Mouse (Mus musculus) heart, postnatal 0 days (tissue): ENCODE data around the gene Mfap1a. TPM values are rescaled to one million over a fixed set of nuclear protein-coding genes. Genes with fewer than 3 reads are reported as not detected.
"Not testable (repeated sequence)": the region's sequence is repeated elsewhere in the genome, so short reads cannot be mapped to it uniquely, and the experiment has no call there.

Source experiments
- ATAC-seq: fragments of 200-750 bp; cut with Nextera tagmentation; 2 replicates; pipeline ENCODE4 v1.8.0; 2017; ENCODE audit warnings: low read depth, moderate number of reproducible peaks, moderate library complexity; ENCODE audit not compliant: insufficient read depth
- DNase-seq: peaks from one replicate; pipeline ENCODE4 v3.0.0-alpha.2; 2016; ENCODE audit warnings: low spot score
- H3K27ac ChIP-seq: fragments of 300-500 bp; sonication (generic); 2 replicates; pipeline ENCODE4 v1.5.1; 2014; ENCODE audit warnings: low read depth, mild to moderate bottlenecking
- H3K27me3 ChIP-seq: fragments of 300-500 bp; sonication (generic); 2 replicates; pipeline ENCODE4 v1.6.1; 2014; ENCODE audit warnings: low read length, mixed read lengths; ENCODE audit not compliant: control insufficient read depth, insufficient read depth
- H3K36me3 ChIP-seq: fragments of 300-500 bp; sonication (generic); replicated peaks from 2 replicates; pipeline ENCODE4 v1.6.1; 2014; ENCODE audit warnings: low read length, mixed read lengths; ENCODE audit not compliant: control insufficient read depth, insufficient read depth
- H3K4me1 ChIP-seq: fragments of 300-500 bp; sonication (generic); 2 replicates; pipeline ENCODE4 v1.6.1; 2014; ENCODE audit warnings: antibody characterized with exemption; ENCODE audit not compliant: control insufficient read depth, insufficient read depth
- H3K4me2 ChIP-seq: fragments of 300-500 bp; sonication (generic); 2 replicates; pipeline ENCODE4 v1.6.1; 2014; ENCODE audit warnings: low read depth, mild to moderate bottlenecking, low read length, moderate library complexity
- H3K4me3 ChIP-seq: fragments of 300-500 bp; sonication (generic); 2 replicates; pipeline ENCODE4 v1.5.1; 2014; ENCODE audit warnings: low read depth, low read length
- H3K9ac ChIP-seq: fragments of 300-500 bp; sonication (generic); replicated peaks from 2 replicates; pipeline ENCODE4 v1.6.1; 2014; ENCODE audit warnings: low read depth, low read length, mixed read lengths
- H3K9me3 ChIP-seq: fragments of 300-500 bp; sonication (generic); replicated peaks from 2 replicates; pipeline ENCODE4 v1.6.1; 2016; ENCODE audit warnings: low read length; ENCODE audit not compliant: control insufficient read depth
- CTCF ChIP-seq: IDR thresholded peaks from 2 replicates; pipeline ENCODE4 v1.5.1; 2016; ENCODE audit warnings: antibody characterized with exemption, control low read depth, low read depth
- EP300 ChIP-seq: IDR thresholded peaks from 2 replicates; pipeline ENCODE4 v1.6.1; 2016; ENCODE audit warnings: antibody characterized with exemption, low read depth
- WGBS: fragments of 180-500 bp; shearing (Covaris S2); extraction: QIAGEN DNeasy Blood & Tissue Kit; methylation state at CpG from one replicate; pipeline ENCODE4 v1.1.7; 2014; 5-methylcytosine and 5-hydroxymethylcytosine counted together
- polyA plus RNA-seq: library from polyadenylated mRNA; unstranded; fragments of >200 nt; fragmentation: Nextera tagmentation; extraction: Ambion mirVana; gene quantifications from 2 replicates; pipeline ENCODE4 v1.2.1, GENCODE M21; 2015
- total RNA-seq: library from RNA; depleted of rRNA; stranded (reverse); fragments of >200 nt; gene quantifications from 2 replicates; pipeline ENCODE4 v1.2.3, GENCODE M21; 2014; ENCODE audit warnings: low replicate concordance

Gene Mfap1a
- total and polyA plus RNA-seq, 2 experiments from 2014 or later, result 9.8 to 16.0 TPM

- ATAC-seq, result no peak
- no peak for TF ChIP-seq CTCF
- TF ChIP-seq EP300, result no peak
- H3K9ac ChIP-seq, result no peak overlapping the region
- 63% methylated on average over 2 of the region's 2 CpGs for WGBS
- DNase-seq, result no peak
- no peak overlapping the region for H3K4me2 ChIP-seq
- no peaks in the 10 kb centered on the region for H3K4me1 ChIP-seq
- H3K27ac ChIP-seq, result no peak overlapping the region
- no peaks in the 10 kb centered on the region for H3K27me3 ChIP-seq
- no peak overlapping the region for H3K4me3 ChIP-seq
- H3K9me3 ChIP-seq, result no peaks in the 10 kb centered on the region
- peaks cover 27% of the 10 kb centered on the region for H3K36me3 ChIP-seq
These were observed 15.5 kb upstream of the Mfap1a start for GRCm38 (mm10) chr2:121522006-121522405.

GRCm38 (mm10) chr2:121518711-121519110 is 12.2 kb upstream of the Mfap1a start:
- H3K9me3 ChIP-seq, H3K27ac ChIP-seq, H3K4me3 ChIP-seq, ATAC-seq, H3K27me3 ChIP-seq, H3K9ac ChIP-seq, H3K4me1 ChIP-seq, H3K4me2 ChIP-seq, DNase-seq: not testable (repeated sequence)
- peaks cover 21% of the 10 kb centered on the region for H3K36me3 ChIP-seq
- 89% methylated on average over 4 of the region's 4 CpGs for WGBS

GRCm38 (mm10) chr2:121518106-121518505 is 11.6 kb upstream of the Mfap1a start:
- Histone ChIP-seq H3K36me3 (peaks cover 23% of the 10 kb centered on the region), H3K9ac (no peak overlapping the region), H3K4me1 (no peaks in the 10 kb centered on the region), H3K27ac (no peak overlapping the region), H3K27me3 (no peaks in the 10 kb centered on the region), H3K4me3 (no peak overlapping the region), H3K4me2 (no peak overlapping the region), H3K9me3 (no peaks in the 10 kb centered on the region)
- TF ChIP-seq EP300 (no peak), CTCF (no peak)
- ATAC-seq, result no peak
- 93% methylated on average over 5 of the region's 5 CpGs for whole genome bisulfite sequencing
- DNase-seq, result no peak

GRCm38 (mm10) chr2:121514211-121514610 is 7.7 kb upstream of the Mfap1a start:
- ATAC-seq, result no peak
- Histone ChIP-seq H3K4me1 (no peaks in the 10 kb centered on the region), H3K4me2 (no peak overlapping the region), H3K4me3 (no peak overlapping the region), H3K27ac (no peak overlapping the region), H3K9me3 (no peaks in the 10 kb centered on the region), H3K36me3 (peaks cover 33% of the 10 kb centered on the region), H3K27me3 (no peaks in the 10 kb centered on the region), H3K9ac (no peak overlapping the region)
- 90% methylated on average over 4 of the region's 4 CpGs for WGBS
- no peak for DNase-seq
- TF ChIP-seq EP300, result no peak
- TF ChIP-seq CTCF, result no peak

GRCm38 (mm10) chr2:121512991-121513765 is 6.7 kb upstream of the Mfap1a start:
- not testable (repeated sequence) for H3K9ac ChIP-seq, H3K4me3 ChIP-seq, H3K4me1 ChIP-seq, H3K4me2 ChIP-seq, ATAC-seq, H3K27ac ChIP-seq, H3K9me3 ChIP-seq, H3K27me3 ChIP-seq, DNase-seq
- H3K36me3 ChIP-seq, result peaks cover 32% of the 10 kb centered on the region
- WGBS, result 90% methylated on average over 4 of the region's 5 CpGs

GRCm38 (mm10) chr2:121511401-121511800 is 4.9 kb upstream of the Mfap1a start:
- Histone ChIP-seq H3K36me3 (peaks cover 25% of the 10 kb centered on the region; the same call in 1 of the 2 replicates), H3K4me3 (no peak overlapping the region), H3K9me3 (no peaks in the 10 kb centered on the region), H3K4me2 (no peak overlapping the region), H3K9ac (no peak overlapping the region), H3K27me3 (no peaks in the 10 kb centered on the region), H3K4me1 (peaks cover 11% of the 10 kb centered on the region), H3K27ac (no peak overlapping the region)
- TF ChIP-seq EP300 (no peak), CTCF (no peak)
- WGBS, result 87% methylated on average over 8 of the region's 8 CpGs
- DNase-seq (no peak), ATAC-seq (no peak)
